Mouse (Mus musculus) liver, postnatal 0 days (tissue): ENCODE data around the gene Hoxb6. TPM values are rescaled to one million over a fixed set of nuclear protein-coding genes. Genes with fewer than 3 reads are reported as not detected.

Source experiments
- ATAC-seq: fragments of 200-750 bp; cut with Nextera tagmentation; 2 replicates; pipeline ENCODE4 v1.8.0; 2017; ENCODE audit warnings: mild to moderate bottlenecking, moderate library complexity
- DNase-seq: peaks from one replicate; pipeline ENCODE4 v3.0.0-alpha.2; 2016
- H3K27ac ChIP-seq: fragments of 300-500 bp; sonication (generic); 2 replicates; pipeline ENCODE4 v1.5.1; 2014; ENCODE audit warnings: antibody characterized with exemption, moderate library complexity, mild to moderate bottlenecking, low read depth
- H3K27me3 ChIP-seq: fragments of 300-500 bp; sonication (generic); 2 replicates; pipeline ENCODE4 v1.6.1; 2014; ENCODE audit warnings: low read length, control low read depth, mixed read lengths; ENCODE audit not compliant: insufficient read depth
- H3K36me3 ChIP-seq: fragments of 300-500 bp; sonication (generic); replicated peaks from 2 replicates; pipeline ENCODE4 v1.6.1; 2014; ENCODE audit warnings: mild to moderate bottlenecking, control low read depth, low read length, moderate library complexity, mixed read lengths; ENCODE audit not compliant: insufficient read depth
- H3K4me1 ChIP-seq: fragments of 300-500 bp; sonication (generic); 2 replicates; pipeline ENCODE4 v1.6.1; 2014; ENCODE audit warnings: antibody characterized with exemption, mild to moderate bottlenecking, control low read depth; ENCODE audit not compliant: insufficient read depth
- H3K4me2 ChIP-seq: fragments of 300-500 bp; sonication (generic); 2 replicates; pipeline ENCODE4 v1.6.1; 2014; ENCODE audit warnings: low read depth, mild to moderate bottlenecking, low read length, moderate library complexity, mixed read lengths
- H3K4me3 ChIP-seq: fragments of 300-500 bp; sonication (generic); 2 replicates; pipeline ENCODE4 v1.5.1; 2014; ENCODE audit warnings: low read depth, low read length
- H3K9ac ChIP-seq: fragments of 300-500 bp; sonication (generic); replicated peaks from 2 replicates; pipeline ENCODE4 v1.6.1; 2014; ENCODE audit warnings: mild to moderate bottlenecking, moderate library complexity
- H3K9me3 ChIP-seq: fragments of 300-500 bp; sonication (generic); 2 replicates; pipeline ENCODE4 v1.6.1; 2016; ENCODE audit warnings: mild to moderate bottlenecking, control low read depth, low read length, mixed read lengths
- CTCF ChIP-seq: sonication (generic); IDR thresholded peaks from 2 replicates; pipeline ENCODE4 v1.5.1; 2016; ENCODE audit warnings: antibody characterized with exemption, low read depth
- EP300 ChIP-seq: IDR thresholded peaks from 2 replicates; pipeline ENCODE4 v1.6.1; 2016; ENCODE audit warnings: antibody characterized with exemption, low read depth, mild to moderate bottlenecking
- WGBS: fragments of 180-500 bp; shearing (Covaris S2); extraction: QIAGEN DNeasy Blood & Tissue Kit; methylation state at CpG from one replicate; pipeline ENCODE4 v1.1.7; 2014; ENCODE audit not compliant: insufficient replicate concordance; 5-methylcytosine and 5-hydroxymethylcytosine counted together
- polyA plus RNA-seq: library from polyadenylated mRNA; unstranded; fragments of >200 nt; fragmentation: Nextera tagmentation; extraction: Ambion mirVana; gene quantifications from 2 replicates; pipeline ENCODE4 v1.2.1, GENCODE M21; 2015

The Hoxb6 gene
- polyA plus RNA-seq, 1 experiment from 2014 or later, result not detected

GRCm38 (mm10) chr11:96294245-96295091 lies 2.2 kb downstream of the Hoxb6 start:
- H3K4me3 ChIP-seq, result no peak overlapping the region
- under 1% methylated on average over 32 of the region's 32 CpGs for WGBS
- H3K4me2 ChIP-seq, result no peak overlapping the region
- peaks cover 98% of the 10 kb centered on the region for H3K27me3 ChIP-seq
- H3K4me1 ChIP-seq, result no peaks in the 10 kb centered on the region
- H3K9ac ChIP-seq, result no peak overlapping the region
- H3K36me3 ChIP-seq, result no peaks in the 10 kb centered on the region
- DNase-seq (peak; percentile 75), ATAC-seq (no peak)
- no peaks in the 10 kb centered on the region for H3K9me3 ChIP-seq
- H3K27ac ChIP-seq, result no peak overlapping the region
- peak; percentile 71 for TF ChIP-seq CTCF
- no peak for TF ChIP-seq EP300

DNA sequence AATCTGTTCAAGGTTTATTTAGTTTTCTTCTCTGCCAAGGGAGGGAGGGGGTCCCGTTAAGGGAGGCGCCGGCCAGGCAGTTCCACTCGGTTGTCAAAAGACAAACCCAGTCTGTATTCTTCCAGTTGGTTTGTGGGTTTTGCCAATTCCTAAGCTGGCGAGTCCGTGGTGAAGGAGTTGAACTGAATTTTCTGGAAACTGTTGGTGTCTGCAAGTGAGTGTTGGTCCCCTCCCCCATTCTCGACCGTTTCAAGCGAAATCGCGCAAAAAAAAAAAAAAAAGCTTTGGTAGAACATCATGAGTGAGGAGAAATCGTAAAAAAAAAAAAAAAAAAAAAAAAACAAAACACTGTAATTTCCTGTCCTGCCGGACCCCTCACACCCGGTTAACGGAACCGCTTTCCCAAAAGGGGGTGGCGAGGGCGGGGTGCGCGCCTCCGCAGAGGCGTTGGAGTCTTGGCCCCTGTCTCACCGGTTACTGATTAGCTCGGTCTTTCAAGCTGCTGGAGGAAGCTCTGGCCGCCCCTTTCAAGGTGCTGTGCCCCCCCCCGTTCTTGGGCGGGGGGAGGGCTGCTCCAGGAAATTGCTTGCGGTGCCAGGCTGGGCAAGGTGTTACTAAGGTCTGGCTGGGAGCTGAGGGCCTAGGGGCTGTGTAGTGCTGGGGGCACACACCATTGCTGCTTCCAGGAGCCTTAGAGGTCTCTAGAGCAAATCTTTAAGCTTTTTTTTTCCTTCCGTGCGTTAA lies 3.0 kb downstream of the Hoxb6 start:
- Histone ChIP-seq H3K27me3 (peaks cover 98% of the 10 kb centered on the region), H3K27ac (no peak overlapping the region), H3K4me2 (no peak overlapping the region), H3K9ac (no peak overlapping the region), H3K36me3 (no peaks in the 10 kb centered on the region), H3K9me3 (no peaks in the 10 kb centered on the region), H3K4me1 (no peaks in the 10 kb centered on the region), H3K4me3 (no peak overlapping the region)
- DNase-seq, result no peak
- WGBS, result under 1% methylated on average over 29 of the region's 30 CpGs
- no peak for TF ChIP-seq CTCF
- no peak for ATAC-seq

DNA sequence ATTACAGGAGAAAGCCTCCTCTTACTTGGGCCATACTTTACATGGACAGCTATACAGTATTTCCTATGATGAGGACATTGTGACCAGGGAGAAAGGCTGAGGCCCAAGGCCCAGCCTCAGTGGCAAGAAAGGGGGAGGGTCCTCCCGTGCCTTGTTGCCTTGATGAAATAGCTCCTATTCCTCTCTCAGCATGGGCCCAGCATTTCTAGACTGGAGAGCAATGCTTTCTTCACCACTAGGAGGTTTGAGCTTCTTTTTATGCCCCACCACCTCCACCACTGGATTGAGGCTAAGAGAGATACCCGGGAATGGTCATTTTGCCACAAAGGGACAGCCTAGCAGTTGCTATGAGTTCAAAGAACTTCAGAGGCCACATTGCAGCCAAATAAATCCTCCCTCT lies 4.7 kb downstream of the Hoxb6 start:
- H3K4me2 ChIP-seq, result no peak overlapping the region
- peaks cover 100% of the 10 kb centered on the region for H3K27me3 ChIP-seq
- WGBS, result 20% methylated on average over 2 of the region's 2 CpGs
- ATAC-seq, result no peak
- no peaks in the 10 kb centered on the region for H3K9me3 ChIP-seq
- no peaks in the 10 kb centered on the region for H3K36me3 ChIP-seq
- TF ChIP-seq CTCF (no peak), EP300 (no peak)
- H3K4me3 ChIP-seq, result no peak overlapping the region
- no peaks in the 10 kb centered on the region for H3K4me1 ChIP-seq
- no peak for DNase-seq
- no peak overlapping the region for H3K9ac ChIP-seq
- H3K27ac ChIP-seq, result no peak overlapping the region

- Histone ChIP-seq H3K9ac (no peak overlapping the region), H3K27ac (no peak overlapping the region), H3K27me3 (peaks cover 100% of the 10 kb centered on the region), H3K36me3 (no peaks in the 10 kb centered on the region), H3K4me2 (no peak overlapping the region), H3K4me3 (no peak overlapping the region), H3K9me3 (no peaks in the 10 kb centered on the region), H3K4me1 (no peaks in the 10 kb centered on the region)
- no peak for TF ChIP-seq CTCF
- TF ChIP-seq EP300, result no peak
- 38% methylated on average over 3 of the region's 3 CpGs for WGBS
- DNase-seq (no peak), ATAC-seq (no peak)
These were observed 5.2 kb downstream of the Hoxb6 start for GRCm38 (mm10) chr11:96297428-96297827.

GRCm38 (mm10) chr11:96297968-96298635 lies 5.8 kb downstream of the Hoxb6 start:
- Histone ChIP-seq H3K4me2 (no peak overlapping the region), H3K27ac (no peak overlapping the region), H3K9me3 (no peaks in the 10 kb centered on the region), H3K27me3 (peaks cover 100% of the 10 kb centered on the region), H3K36me3 (no peaks in the 10 kb centered on the region), H3K4me3 (no peak overlapping the region), H3K9ac (no peak overlapping the region), H3K4me1 (no peaks in the 10 kb centered on the region)
- TF ChIP-seq CTCF (no peak), EP300 (no peak)
- WGBS, result 20% methylated on average over 11 of the region's 11 CpGs
- ATAC-seq, result no peak
- DNase-seq, result no peak
